Mouse (Mus musculus): Measurements from ENCODE around the gene Ociad2.

GRCm38 (mm10) chr5:73306486-73306885 lies 34.3 kb downstream of the Ociad2 start:
- no peak for TF ChIP-seq CTCF (IDR thresholded peaks at IDR 0.05; ENCODE audit: control insufficient read depth, insufficient read depth, insufficient replicate concordance, low read depth, low read length)
- no peak for TF ChIP-seq POLR2A (IDR thresholded peaks at IDR 0.05; ENCODE audit: control insufficient read depth, low read depth, low read length)
